Mouse (Mus musculus) heart, embryonic 13.5 days (tissue): Measurements from ENCODE around the gene Zmynd15. TPM values are rescaled to one million over a fixed set of nuclear protein-coding genes. Genes with fewer than 3 reads are reported as not detected.
"Not testable (repeated sequence)": the region's sequence is repeated elsewhere in the genome, so short reads cannot be mapped to it uniquely, and the experiment has no call there.

Experiments
- ATAC-seq: fragments of 200-750 bp; cut with Nextera tagmentation; 2 replicates; pipeline ENCODE4 v1.8.0; 2017; ENCODE audit warnings: moderate TSS enrichment; ENCODE audit not compliant: insufficient number of reproducible peaks, low FRiP score, low TSS enrichment; ENCODE audit errors: extremely low read depth
- H3K27ac ChIP-seq: fragments of 300-500 bp; sonication (generic); replicated peaks from 2 replicates; pipeline ENCODE4 v1.5.1; 2015; ENCODE audit warnings: moderate library complexity, mild to moderate bottlenecking, inconsistent platforms
- H3K27me3 ChIP-seq: fragments of 300-500 bp; sonication (generic); replicated peaks from 2 replicates; pipeline ENCODE4 v1.6.1; 2015; ENCODE audit warnings: mild to moderate bottlenecking, inconsistent platforms
- H3K36me3 ChIP-seq: fragments of 300-500 bp; sonication (generic); 2 replicates; pipeline ENCODE4 v1.6.1; 2015; ENCODE audit warnings: mild to moderate bottlenecking, inconsistent platforms
- H3K4me1 ChIP-seq: fragments of 300-500 bp; sonication (generic); 2 replicates; pipeline ENCODE4 v1.6.1; 2015; ENCODE audit warnings: inconsistent platforms
- H3K4me2 ChIP-seq: fragments of 300-500 bp; sonication (generic); 2 replicates; pipeline ENCODE4 v1.6.1; 2015; ENCODE audit warnings: inconsistent platforms, mild to moderate bottlenecking, moderate library complexity
- H3K4me3 ChIP-seq: fragments of 300-500 bp; sonication (generic); 2 replicates; pipeline ENCODE4 v1.5.1; 2015; ENCODE audit warnings: moderate library complexity, mild to moderate bottlenecking, inconsistent platforms
- H3K9ac ChIP-seq: fragments of 300-500 bp; sonication (generic); 2 replicates; pipeline ENCODE4 v1.6.1; 2015; ENCODE audit warnings: inconsistent platforms, mild to moderate bottlenecking, moderate library complexity
- H3K9me3 ChIP-seq: fragments of 300-500 bp; sonication (generic); 2 replicates; pipeline ENCODE4 v1.6.1; 2016; ENCODE audit warnings: inconsistent platforms
- WGBS: fragments of 180-500 bp; shearing (Covaris S2); methylation state at CpG from one replicate; pipeline ENCODE4 v1.1.7; 2015; ENCODE audit warnings: mixed read lengths; 5-methylcytosine and 5-hydroxymethylcytosine counted together
- polyA plus RNA-seq: library from polyadenylated mRNA; unstranded; fragments of >200 nt; fragmentation: Nextera tagmentation; extraction: Ambion mirVana; gene quantifications from 2 replicates; pipeline ENCODE4 v1.2.1, GENCODE M21; 2015

Gene Zmynd15
- polyA plus RNA-seq, 1 experiment from 2014 or later, result 1.4 TPM

DNA sequence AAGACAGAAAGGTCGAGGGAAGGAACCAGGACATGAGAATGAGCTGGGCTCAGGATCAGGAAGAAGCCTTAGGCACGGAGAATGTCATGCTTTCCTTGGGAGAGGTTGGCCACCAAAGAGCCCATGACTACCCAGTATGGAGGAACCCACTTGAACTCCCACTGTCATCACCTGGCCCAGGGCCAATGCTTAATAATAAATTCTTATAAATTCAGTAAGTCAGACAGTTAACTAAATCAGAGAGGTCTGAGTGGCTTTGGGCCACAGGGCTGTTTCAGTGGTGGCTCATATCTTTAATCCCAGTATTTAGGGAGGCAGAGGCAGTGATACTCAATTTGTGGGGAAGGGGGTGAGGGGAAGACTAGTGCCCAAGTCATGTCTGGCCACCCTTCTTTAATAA lies 8.3 kb upstream of the Zmynd15 start:
- H3K27ac ChIP-seq, result no peak overlapping the region
- WGBS, result 68% methylated on average over 2 of the region's 2 CpGs
- H3K36me3 ChIP-seq, result peaks cover 24% of the 10 kb centered on the region
- H3K27me3 ChIP-seq, result no peaks in the 10 kb centered on the region
- no peaks in the 10 kb centered on the region for H3K9me3 ChIP-seq
- no peak for ATAC-seq
- H3K9ac ChIP-seq, result no peak overlapping the region
- no peak overlapping the region for H3K4me2 ChIP-seq
- peaks cover 13% of the 10 kb centered on the region for H3K4me1 ChIP-seq
- no peak overlapping the region for H3K4me3 ChIP-seq

DNA sequence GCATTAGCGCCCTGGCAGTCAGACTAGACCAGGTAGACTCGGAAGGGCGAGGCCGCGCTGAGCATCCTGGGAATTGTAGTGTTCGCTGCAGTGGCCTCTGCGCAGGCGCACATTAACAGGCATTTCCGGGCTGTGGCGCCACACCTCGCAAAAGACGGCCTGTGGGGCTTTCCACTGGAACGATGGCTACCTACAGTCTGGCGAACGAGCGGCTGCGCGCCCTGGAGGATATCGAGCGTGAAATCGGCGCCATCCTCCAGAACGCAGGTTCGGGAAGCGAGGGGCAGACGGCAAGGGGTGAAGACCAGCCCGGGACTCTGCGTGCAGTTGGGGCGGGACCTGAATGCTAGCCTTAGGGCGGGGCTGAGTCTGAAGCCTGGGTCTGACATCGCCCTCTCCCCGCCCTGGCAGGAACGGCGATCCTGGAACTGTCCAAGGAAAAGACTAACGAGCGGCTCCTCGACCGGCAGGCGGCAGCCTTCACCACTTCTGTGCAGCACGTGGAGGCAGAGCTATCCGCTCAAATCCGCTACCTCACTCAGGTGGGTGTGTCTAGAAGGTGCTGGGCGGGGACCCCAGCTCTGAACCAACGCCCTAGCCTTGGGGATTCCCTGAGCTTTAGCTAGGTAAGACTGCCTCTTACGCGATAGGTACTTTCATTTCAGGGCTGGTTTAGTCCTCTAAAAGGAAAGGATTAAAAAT lies 7.3 kb upstream of the Zmynd15 start, which contains the start of gene Med11:
Med11 (plus strand) TSS at position 123 of the 702 bp plus-strand sequence.
- Histone ChIP-seq H3K27ac (peak within 1 kb of the TSS; percentile 95), H3K4me3 (peak within 1 kb of the TSS; percentile 68), H3K9ac (peak within 1 kb of the TSS; percentile 88), H3K4me2 (peak within 1 kb of the TSS; percentile 72), H3K36me3 (peaks cover 24% of the 10 kb centered on the region), H3K4me1 (peaks cover 13% of the 10 kb centered on the region), H3K9me3 (no peaks in the 10 kb centered on the region), H3K27me3 (no peaks in the 10 kb centered on the region)
- WGBS, result under 1% methylated on average over 46 of the region's 46 CpGs
- ATAC-seq, result peak; percentile 97

DNA sequence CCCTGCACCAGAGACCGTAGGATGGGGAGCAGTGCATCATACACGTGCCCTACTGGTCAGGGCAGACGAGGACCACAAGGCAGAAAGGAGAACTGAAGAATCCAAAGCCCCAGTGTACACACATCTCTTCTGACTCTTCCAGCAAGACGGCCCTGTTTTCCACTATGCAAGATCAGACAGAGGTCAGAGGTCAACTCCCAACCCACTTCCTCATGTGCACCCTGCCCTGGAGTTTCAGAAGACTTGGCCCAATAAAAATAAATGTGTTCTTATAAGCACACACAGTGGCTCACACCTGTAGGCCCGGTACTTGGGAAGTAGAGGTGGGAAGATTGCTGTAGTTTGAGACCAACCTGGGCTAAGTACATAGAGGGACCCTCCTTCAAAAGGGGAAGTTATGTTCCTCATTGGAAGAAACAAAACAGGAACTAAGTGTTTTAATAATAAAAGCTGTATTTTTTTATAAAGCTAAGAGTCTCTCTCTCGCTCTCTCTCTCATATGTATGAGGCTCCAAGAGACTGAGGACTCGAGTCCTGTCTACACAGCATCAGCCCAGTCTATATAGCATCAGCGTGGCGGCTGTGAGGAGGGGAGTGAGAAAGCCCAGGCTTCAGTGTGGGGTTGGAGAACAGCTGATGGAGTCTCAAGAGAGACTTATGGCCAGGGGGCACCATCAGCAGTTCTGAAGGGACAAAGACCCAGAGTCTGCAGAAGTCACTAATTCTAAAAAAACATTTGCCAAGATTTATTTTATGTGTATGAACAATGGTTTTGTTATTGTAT lies 5.8 kb upstream of the Zmynd15 start:
- Histone ChIP-seq H3K27me3 (peaks cover 2% of the 10 kb centered on the region), H3K27ac (no peak overlapping the region), H3K4me1 (peaks cover 13% of the 10 kb centered on the region), H3K36me3 (peaks cover 24% of the 10 kb centered on the region), H3K4me3 (no peak overlapping the region), H3K9me3 (no peaks in the 10 kb centered on the region), H3K9ac (0 out of 2 replicates have a peak overlapping the region, but pooled peaks have one; percentile 88), H3K4me2 (peak overlapping the region; percentile 72; the same call in 1 of the 2 replicates)
- 85% methylated on average over 9 of the region's 9 CpGs for WGBS
- ATAC-seq, result no peak

DNA sequence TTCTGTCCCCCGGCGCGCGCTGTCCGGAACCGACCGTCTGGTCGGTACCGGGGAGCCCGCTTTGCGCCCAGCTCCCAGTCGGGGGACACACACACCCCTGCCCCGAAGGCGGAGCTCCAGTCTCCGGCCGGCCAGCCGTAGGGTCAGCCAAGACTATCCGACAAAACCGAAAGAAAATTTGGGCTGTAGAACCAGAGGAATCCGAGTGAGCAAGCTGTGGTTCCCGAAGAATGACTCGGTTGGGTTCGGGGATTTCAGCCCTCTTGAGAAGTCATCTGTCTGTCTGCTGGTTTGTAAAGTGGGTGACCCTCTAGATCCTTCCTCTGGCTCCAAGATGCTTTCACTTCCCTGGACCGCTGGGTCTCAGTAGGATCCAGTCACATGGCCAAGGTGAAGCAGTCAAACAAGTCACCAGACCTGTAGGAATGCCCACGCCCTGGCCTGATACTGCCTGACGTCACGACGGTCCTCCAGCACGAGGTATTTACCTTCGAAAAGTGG lies 418 bp downstream of the Zmynd15 start, which contains the start of gene Cxcl16:
Cxcl16 (minus strand) TSS at position 384 of the 501 bp plus-strand sequence.
- no peak for ATAC-seq

DNA sequence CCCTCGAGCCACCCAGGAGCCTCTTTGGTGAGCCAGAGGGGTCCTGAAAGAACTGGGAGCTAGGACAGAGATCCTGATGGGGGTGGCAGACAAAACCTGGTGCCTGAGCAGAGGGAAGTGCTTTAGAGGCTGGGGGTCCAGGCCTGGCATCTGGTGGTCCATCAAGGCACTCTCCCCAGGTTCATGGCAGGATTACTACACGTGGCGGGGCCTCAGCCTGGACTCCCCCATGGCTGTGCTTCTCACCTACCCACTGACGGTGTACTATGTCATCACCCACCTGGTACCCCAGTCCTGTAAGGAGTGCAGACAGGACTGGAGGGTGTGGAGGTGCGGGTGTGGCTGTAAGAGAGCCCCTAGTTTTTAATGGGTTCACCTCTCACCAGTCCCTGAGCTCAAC lies 4.7 kb downstream of the Zmynd15 start:
- Histone ChIP-seq H3K4me3 (no peak overlapping the region), H3K4me2 (no peak overlapping the region), H3K9ac (no peak overlapping the region), H3K27me3 (peaks cover 73% of the 10 kb centered on the region), H3K27ac (no peak overlapping the region), H3K9me3 (peaks cover 3% of the 10 kb centered on the region; the same call in 1 of the 2 replicates), H3K36me3 (no peaks in the 10 kb centered on the region), H3K4me1 (peaks cover 32% of the 10 kb centered on the region)
- 63% methylated on average over 5 of the region's 5 CpGs for WGBS
- no peak for ATAC-seq

More for the DNA sequence above, 418 bp downstream of the Zmynd15 start, which contains the start of gene Cxcl16:
- H3K4me1 ChIP-seq, result peaks cover 9% of the 10 kb centered on the region
- peak within 1 kb of the TSS; percentile 65 for H3K4me3 ChIP-seq
- H3K27me3 ChIP-seq, result peaks cover 52% of the 10 kb centered on the region
- 0 out of 2 replicates have a peak within 1 kb of the TSS, but pooled peaks have one; percentile 29 for H3K27ac ChIP-seq
- 2% methylated on average over 30 of the region's 30 CpGs for WGBS
- peak within 1 kb of the TSS; percentile 88 for H3K4me2 ChIP-seq
- H3K9ac ChIP-seq, result peak within 1 kb of the TSS; percentile 84
- H3K9me3 ChIP-seq, result peaks cover 3% of the 10 kb centered on the region; the same call in 1 of the 2 replicates
- peaks cover 9% of the 10 kb centered on the region for H3K36me3 ChIP-seq

DNA sequence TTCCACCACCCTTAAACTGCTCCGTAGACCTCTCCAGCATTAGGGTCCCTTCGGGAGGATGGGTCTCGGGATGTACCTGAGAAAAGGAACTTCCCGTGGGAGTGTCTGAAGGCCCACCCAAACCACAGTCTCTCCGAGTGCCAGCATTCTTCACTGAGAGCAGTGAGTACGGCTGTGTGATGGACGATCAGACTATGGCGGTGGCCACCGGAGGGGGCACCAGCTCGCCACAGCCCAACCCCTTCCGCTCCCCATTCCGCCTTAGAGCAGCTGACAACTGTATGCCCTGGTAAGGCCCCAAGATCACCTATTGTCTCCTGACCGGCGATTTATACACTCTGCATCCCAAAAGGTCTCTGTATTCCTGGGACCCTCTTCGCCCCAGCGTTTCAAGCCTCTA lies 6.0 kb downstream of the Zmynd15 start:
- peaks cover 29% of the 10 kb centered on the region for H3K4me1 ChIP-seq
- 21% methylated on average over 16 of the region's 16 CpGs for WGBS
- H3K36me3 ChIP-seq, result no peaks in the 10 kb centered on the region
- peak overlapping the region; percentile 48 for H3K4me3 ChIP-seq
- H3K27me3 ChIP-seq, result peaks cover 67% of the 10 kb centered on the region
- H3K4me2 ChIP-seq, result peak overlapping the region; percentile 73
- peaks cover 3% of the 10 kb centered on the region; the same call in 1 of the 2 replicates for H3K9me3 ChIP-seq
- H3K27ac ChIP-seq, result peak overlapping the region; percentile 63; the same call in 1 of the 2 replicates
- H3K9ac ChIP-seq, result peak overlapping the region; percentile 74
- no peak for ATAC-seq

DNA sequence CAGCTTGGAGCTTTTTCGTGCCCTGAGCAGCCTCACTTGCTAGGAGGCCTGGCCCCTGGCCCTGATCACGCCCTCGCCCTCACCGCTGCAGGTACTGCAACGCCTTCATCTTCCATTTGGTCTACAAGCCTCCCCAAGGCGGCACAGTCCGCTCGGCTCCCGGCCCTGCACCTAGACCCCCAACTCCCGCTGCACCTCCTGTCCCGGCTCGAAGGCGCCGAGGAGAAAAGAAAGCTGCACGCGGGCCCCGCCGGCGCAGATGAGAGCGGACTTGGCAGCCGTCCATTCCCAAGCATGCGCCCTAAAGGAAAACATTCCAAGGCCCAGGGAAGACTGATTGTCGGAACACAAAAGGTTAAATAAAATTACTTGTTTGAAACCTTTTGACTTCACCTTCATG lies 6.6 kb downstream of the Zmynd15 start:
- peaks cover 61% of the 10 kb centered on the region for H3K27me3 ChIP-seq
- H3K27ac ChIP-seq, result peak overlapping the region; percentile 63
- H3K9ac ChIP-seq, result peak overlapping the region; percentile 74
- ATAC-seq, result no peak
- peaks cover 3% of the 10 kb centered on the region; the same call in 1 of the 2 replicates for H3K9me3 ChIP-seq
- peak overlapping the region; percentile 48 for H3K4me3 ChIP-seq
- no peaks in the 10 kb centered on the region for H3K36me3 ChIP-seq
- peak overlapping the region; percentile 73 for H3K4me2 ChIP-seq
- H3K4me1 ChIP-seq, result peaks cover 29% of the 10 kb centered on the region
- WGBS, result 8% methylated on average over 23 of the region's 23 CpGs

DNA sequence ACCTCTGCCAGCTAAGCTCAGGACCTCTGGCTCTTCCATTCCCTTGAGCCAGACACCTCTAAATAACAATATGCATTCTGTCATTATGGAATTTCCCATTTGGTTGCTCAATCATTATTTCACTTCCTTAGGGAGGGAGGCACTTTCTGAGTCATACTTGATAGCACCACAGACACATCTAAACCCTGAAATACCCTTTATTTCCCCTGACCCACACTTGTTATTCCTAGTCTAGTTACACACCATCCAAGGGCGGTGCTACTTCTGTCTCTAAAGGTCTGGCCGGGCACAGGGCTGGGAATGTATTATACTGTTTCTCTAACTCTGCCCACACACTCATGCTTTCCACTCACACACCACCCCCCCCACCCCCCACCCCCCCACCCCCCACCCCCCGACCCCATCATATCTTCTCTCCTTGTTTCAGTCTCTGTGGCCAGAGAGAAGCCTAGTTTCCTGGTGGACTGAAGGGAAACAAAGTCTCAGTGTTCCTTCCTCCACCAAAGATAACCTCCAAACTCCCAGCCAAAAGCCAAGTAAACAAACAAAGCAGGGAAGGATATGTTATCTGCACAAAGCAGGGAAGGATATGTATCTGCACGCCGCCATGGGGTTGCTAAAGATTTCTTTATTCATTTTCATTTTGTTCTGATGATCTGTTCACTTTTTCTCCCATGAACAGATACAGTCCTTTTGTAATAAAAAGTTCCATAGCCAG lies 8.8 kb downstream of the Zmynd15 start:
- no peak for ATAC-seq
- H3K9me3 ChIP-seq, result no peaks in the 10 kb centered on the region
- peaks cover 29% of the 10 kb centered on the region for H3K4me1 ChIP-seq
- no peak overlapping the region for H3K4me3 ChIP-seq
- no peak overlapping the region for H3K9ac ChIP-seq
- 54% methylated on average over 5 of the region's 5 CpGs for WGBS
- no peaks in the 10 kb centered on the region for H3K36me3 ChIP-seq
- H3K27me3 ChIP-seq, result peaks cover 43% of the 10 kb centered on the region
- H3K27ac ChIP-seq, result peak overlapping the region; percentile 82
- H3K4me2 ChIP-seq, result no peak overlapping the region

DNA sequence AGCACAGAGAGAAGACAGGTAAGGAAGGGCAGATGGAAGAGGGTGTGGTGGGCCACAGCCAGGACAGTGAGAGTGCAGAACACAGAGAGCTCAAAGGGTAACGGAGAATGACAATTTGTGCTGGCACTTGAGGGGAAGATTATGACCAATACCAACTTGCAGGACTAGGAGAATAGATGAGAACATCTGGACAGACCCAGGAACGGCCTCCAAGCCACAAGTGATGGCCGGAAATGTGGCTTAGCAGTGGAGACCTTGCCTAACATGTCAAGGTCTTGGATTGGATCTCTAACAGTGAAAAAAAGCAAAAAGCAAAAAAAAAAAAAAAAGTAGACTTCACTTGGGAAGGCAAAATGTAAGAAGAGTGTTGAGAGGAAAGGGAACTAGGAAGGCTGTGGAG lies 10.5 kb downstream of the Zmynd15 start:
- Histone ChIP-seq H3K4me3 (no peak overlapping the region), H3K36me3 (no peaks in the 10 kb centered on the region), H3K4me2 (no peak overlapping the region), H3K27me3 (peaks cover 26% of the 10 kb centered on the region), H3K27ac (peak overlapping the region; percentile 82), H3K9me3 (no peaks in the 10 kb centered on the region), H3K4me1 (peaks cover 28% of the 10 kb centered on the region), H3K9ac (no peak overlapping the region)
- ATAC-seq, result no peak
- WGBS, result 70% methylated on average over 3 of the region's 3 CpGs

DNA sequence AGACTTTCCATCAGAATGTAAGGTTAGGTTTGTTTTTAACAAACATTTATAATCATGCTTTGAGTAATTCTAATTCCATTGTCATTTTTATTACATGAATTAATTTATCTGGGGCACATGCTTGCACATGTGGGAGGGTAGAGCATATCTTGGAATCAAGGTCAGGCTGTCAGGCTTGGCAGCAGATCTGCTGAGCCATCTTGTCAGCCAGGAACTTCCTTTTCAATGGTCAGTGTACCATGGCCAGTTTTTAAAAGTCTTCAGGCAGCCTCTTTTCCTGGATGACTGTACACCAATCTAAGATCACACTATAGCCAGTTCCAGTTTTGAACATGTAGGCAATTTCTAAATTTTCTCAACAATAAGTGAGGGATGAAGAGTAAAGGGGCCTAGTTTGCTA lies 13.5 kb downstream of the Zmynd15 start:
- Histone ChIP-seq H3K9me3 (no peaks in the 10 kb centered on the region), H3K4me3 (no peak overlapping the region), H3K9ac (no peak overlapping the region), H3K27ac (no peak overlapping the region), H3K27me3 (no peaks in the 10 kb centered on the region), H3K4me2 (no peak overlapping the region), H3K36me3 (no peaks in the 10 kb centered on the region), H3K4me1 (0 out of 2 replicates have a peak, but pooled peaks cover 2% of the 10 kb centered on the region)
- no peak for ATAC-seq

DNA sequence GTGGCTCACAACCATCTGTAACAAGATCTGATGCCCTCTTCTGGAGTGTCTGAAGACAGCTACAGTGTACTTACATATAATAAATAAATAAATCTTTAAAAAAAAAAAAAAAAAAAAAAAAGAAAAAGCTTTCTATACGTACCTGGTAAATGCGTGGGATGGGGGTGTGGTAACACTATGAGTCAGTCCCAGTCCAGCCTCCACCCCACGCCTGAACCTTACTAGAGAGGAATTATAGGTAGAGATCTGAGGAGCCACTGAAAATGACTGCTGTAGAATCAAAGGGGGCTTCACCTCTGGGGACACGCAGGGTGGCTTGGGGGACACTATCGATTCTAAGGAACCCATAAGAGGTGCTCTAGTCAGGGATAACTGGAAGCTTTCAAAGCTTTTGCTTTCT lies 14.1 kb downstream of the Zmynd15 start:
- not testable (repeated sequence) for H3K36me3 ChIP-seq, H3K9me3 ChIP-seq, H3K4me2 ChIP-seq, ATAC-seq, H3K4me1 ChIP-seq, H3K4me3 ChIP-seq, H3K9ac ChIP-seq, H3K27me3 ChIP-seq, H3K27ac ChIP-seq
- 81% methylated on average over 5 of the region's 5 CpGs for WGBS
